Mouse (Mus musculus) stomach, postnatal 0 days (tissue): ENCODE data around the gene Spag9. TPM values are rescaled to one million over a fixed set of nuclear protein-coding genes. Genes with fewer than 3 reads are reported as not detected.

Experiments
- ATAC-seq: fragments of 200-750 bp; cut with Nextera tagmentation; 2 replicates; pipeline ENCODE4 v1.8.0; 2017; ENCODE audit not compliant: low FRiP score, low TSS enrichment
- DNase-seq: peaks from one replicate; pipeline ENCODE4 v3.0.0-alpha.2; 2016; ENCODE audit warnings: low spot score
- H3K27ac ChIP-seq: fragments of 300-500 bp; sonication (generic); replicated peaks from 2 replicates; pipeline ENCODE4 v1.5.1; 2014; ENCODE audit warnings: mild to moderate bottlenecking, control low read depth
- H3K27me3 ChIP-seq: fragments of 300-500 bp; sonication (generic); 2 replicates; pipeline ENCODE4 v1.6.1; 2014; ENCODE audit warnings: low read length; ENCODE audit not compliant: control insufficient read depth, insufficient read depth
- H3K36me3 ChIP-seq: fragments of 300-500 bp; sonication (generic); 2 replicates; pipeline ENCODE4 v1.6.1; 2014; ENCODE audit warnings: low read length, mixed read lengths; ENCODE audit not compliant: control insufficient read depth, insufficient read depth
- H3K4me1 ChIP-seq: fragments of 300-500 bp; sonication (generic); replicated peaks from 2 replicates; pipeline ENCODE4 v1.6.1; 2014; ENCODE audit warnings: antibody characterized with exemption; ENCODE audit not compliant: control insufficient read depth, insufficient read depth
- H3K4me2 ChIP-seq: fragments of 300-500 bp; sonication (generic); replicated peaks from 2 replicates; pipeline ENCODE4 v1.6.1; 2014; ENCODE audit warnings: low read depth, mild to moderate bottlenecking, control low read depth, moderate library complexity
- H3K4me3 ChIP-seq: fragments of 300-500 bp; sonication (generic); 2 replicates; pipeline ENCODE4 v1.5.1; 2014; ENCODE audit warnings: low read depth, low read length, control low read depth
- H3K9ac ChIP-seq: fragments of 300-500 bp; sonication (generic); 2 replicates; pipeline ENCODE4 v1.6.1; 2014; ENCODE audit warnings: mild to moderate bottlenecking, low read length, control low read depth, mixed read lengths
- H3K9me3 ChIP-seq: fragments of 300-500 bp; sonication (generic); 2 replicates; pipeline ENCODE4 v1.6.1; 2016; ENCODE audit warnings: low read length; ENCODE audit not compliant: control insufficient read depth
- CTCF ChIP-seq: IDR thresholded peaks from 2 replicates; pipeline ENCODE4 v1.5.1; 2016; ENCODE audit warnings: antibody characterized with exemption, low read depth, mild to moderate bottlenecking, moderate library complexity
- EP300 ChIP-seq: optimal IDR thresholded peaks from 2 replicates; pipeline ENCODE3; 2016; ENCODE audit warnings: antibody characterized with exemption
- WGBS: fragments of 180-500 bp; shearing (Covaris S2); extraction: QIAGEN DNeasy Blood & Tissue Kit; methylation state at CpG from one replicate; pipeline ENCODE4 v1.1.7; 2014; 5-methylcytosine and 5-hydroxymethylcytosine counted together
- polyA plus RNA-seq: library from polyadenylated mRNA; unstranded; fragments of >200 nt; fragmentation: Nextera tagmentation; extraction: Ambion mirVana; gene quantifications from 2 replicates; pipeline ENCODE4 v1.2.1, GENCODE M21; 2015

Gene Spag9
- polyA plus RNA-seq, 1 experiment from 2014 or later, result 32.5 TPM

DNA sequence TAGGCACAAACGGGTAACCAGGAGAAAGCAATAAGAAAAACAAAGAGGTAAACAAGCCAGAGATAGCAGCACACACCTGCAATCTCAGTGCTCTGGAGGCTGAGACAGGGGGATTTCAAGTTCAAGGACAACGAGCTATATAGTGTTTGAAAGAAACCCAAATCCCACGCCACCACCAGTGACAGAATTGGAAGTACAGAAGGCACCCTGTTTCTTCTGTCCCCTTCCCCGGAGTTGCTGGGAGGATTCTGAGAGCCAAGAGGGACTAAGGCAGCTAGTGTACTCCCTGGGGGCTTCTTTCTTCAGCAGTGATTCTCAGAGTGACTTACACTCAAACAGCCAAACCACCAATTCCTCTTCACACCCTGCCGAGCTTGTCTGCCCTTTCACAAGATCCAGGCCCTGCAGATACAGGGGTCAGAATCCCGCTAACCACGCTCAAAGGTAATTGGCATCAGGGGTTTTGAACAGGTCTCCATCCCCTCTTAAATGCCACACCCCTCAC lies 164.1 kb downstream of the Spag9 start:
- TF ChIP-seq EP300, result no peak
- TF ChIP-seq CTCF, result no peak
- peak overlapping the region; percentile 44; the same call in 1 of the 2 replicates for H3K4me2 ChIP-seq
- peak overlapping the region; percentile 95 for H3K27ac ChIP-seq
- 44% methylated on average over 7 of the region's 7 CpGs for WGBS
- H3K4me1 ChIP-seq, result peaks cover 9% of the 10 kb centered on the region
- no peak overlapping the region for H3K9ac ChIP-seq
- H3K4me3 ChIP-seq, result no peak overlapping the region
- ATAC-seq (no peak), DNase-seq (no peak)
- H3K36me3 ChIP-seq, result no peaks in the 10 kb centered on the region
- H3K27me3 ChIP-seq, result no peaks in the 10 kb centered on the region
- H3K9me3 ChIP-seq, result no peaks in the 10 kb centered on the region

- H3K9ac ChIP-seq, result peak overlapping the region; percentile 58
- ATAC-seq, result peak; percentile 88
Measured at GRCm38 (mm10) chr11:94160443-94161266, 164.8 kb downstream of the Spag9 start.

DNA sequence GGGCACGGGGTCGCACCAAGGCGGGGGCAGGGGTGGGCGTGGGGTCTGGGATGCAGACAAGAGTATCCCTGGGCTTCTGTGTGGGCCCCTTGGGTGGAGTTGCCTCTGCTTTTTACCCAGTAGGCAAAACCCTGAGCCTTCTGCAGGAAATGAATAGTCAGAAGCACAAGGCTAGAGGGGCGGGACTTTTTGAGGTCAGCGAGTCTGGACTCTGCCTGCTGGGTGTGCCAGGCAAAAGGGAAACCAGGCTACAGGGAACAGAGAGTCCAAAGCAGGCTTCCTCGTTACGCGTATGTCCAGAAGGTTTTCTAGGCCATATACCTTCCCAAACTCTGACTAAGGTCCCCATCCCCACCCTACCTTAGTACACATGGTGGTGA lies 165.4 kb downstream of the Spag9 start:
- H3K9ac ChIP-seq, result peak overlapping the region; percentile 58
- H3K4me3 ChIP-seq, result 0 out of 2 replicates have a peak overlapping the region, but pooled peaks have one; percentile 10
- 18% methylated on average over 6 of the region's 9 CpGs for WGBS
- H3K36me3 ChIP-seq, result no peaks in the 10 kb centered on the region
- H3K4me1 ChIP-seq, result peaks cover 9% of the 10 kb centered on the region
- no peaks in the 10 kb centered on the region for H3K27me3 ChIP-seq
- peak overlapping the region; percentile 44 for H3K4me2 ChIP-seq
- peak; percentile 72 for ATAC-seq
- H3K27ac ChIP-seq, result peak overlapping the region; percentile 95
- DNase-seq, result peak; percentile 91
- H3K9me3 ChIP-seq, result no peaks in the 10 kb centered on the region
- TF ChIP-seq EP300 (no peak), CTCF (0 out of 2 replicates have a peak, but pooled peaks have one; percentile 2)

More at GRCm38 (mm10) chr11:94160443-94161266, 164.8 kb downstream of the Spag9 start:
- Histone ChIP-seq H3K27ac (peak overlapping the region; percentile 95), H3K36me3 (no peaks in the 10 kb centered on the region), H3K4me1 (peaks cover 9% of the 10 kb centered on the region), H3K27me3 (no peaks in the 10 kb centered on the region), H3K4me2 (peak overlapping the region; percentile 44), H3K9me3 (no peaks in the 10 kb centered on the region), H3K4me3 (peak overlapping the region; percentile 10; the same call in 1 of the 2 replicates)
- peak; percentile 93 for DNase-seq
- TF ChIP-seq EP300 (no peak), CTCF (peak; percentile 12; the same call in 1 of the 2 replicates)
- 7% methylated on average over 23 of the region's 23 CpGs for WGBS

DNA sequence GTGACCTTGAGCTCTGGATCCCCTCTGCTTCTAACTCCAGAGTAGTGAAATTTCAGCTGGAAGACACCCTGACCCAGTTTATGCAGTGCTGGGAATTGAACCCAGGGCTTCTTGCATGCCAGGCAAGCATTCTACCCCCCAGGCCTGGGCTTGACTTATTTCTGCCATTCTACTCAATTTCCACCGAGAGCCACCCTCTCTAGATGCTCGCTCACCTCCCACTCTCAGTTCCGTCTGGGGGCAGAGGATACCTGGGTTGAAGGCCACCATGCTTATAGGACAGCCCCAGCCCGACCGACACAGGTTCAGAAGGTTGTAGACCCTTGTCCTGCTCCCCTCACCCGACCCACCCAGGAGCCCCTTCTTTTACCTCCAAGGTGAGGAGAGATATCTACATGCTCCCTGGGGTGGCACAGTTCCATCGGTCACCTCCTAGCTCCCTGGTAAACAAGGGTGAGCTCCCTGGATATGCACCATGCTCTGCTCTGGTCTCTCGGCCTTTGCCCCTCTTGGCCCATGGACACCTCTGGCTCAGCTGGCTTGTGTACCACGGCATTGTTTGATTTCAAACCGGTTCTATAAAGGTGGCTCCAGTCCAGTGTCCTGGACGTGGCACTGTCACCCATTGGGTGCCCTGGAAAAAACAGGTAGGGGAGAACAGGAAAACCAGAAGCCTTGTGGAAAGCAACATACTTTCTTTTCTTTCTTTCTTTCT lies 166.1 kb downstream of the Spag9 start:
- Histone ChIP-seq H3K27me3 (no peaks in the 10 kb centered on the region), H3K4me1 (peaks cover 9% of the 10 kb centered on the region), H3K4me2 (peak overlapping the region; percentile 8; the same call in 1 of the 2 replicates), H3K27ac (peak overlapping the region; percentile 95), H3K9me3 (no peaks in the 10 kb centered on the region), H3K4me3 (no peak overlapping the region), H3K9ac (no peak overlapping the region), H3K36me3 (no peaks in the 10 kb centered on the region)
- WGBS, result 78% methylated on average over 11 of the region's 11 CpGs
- ATAC-seq, result peak; percentile 50
- TF ChIP-seq CTCF (no peak), EP300 (no peak)
- DNase-seq, result peak; percentile 86

DNA sequence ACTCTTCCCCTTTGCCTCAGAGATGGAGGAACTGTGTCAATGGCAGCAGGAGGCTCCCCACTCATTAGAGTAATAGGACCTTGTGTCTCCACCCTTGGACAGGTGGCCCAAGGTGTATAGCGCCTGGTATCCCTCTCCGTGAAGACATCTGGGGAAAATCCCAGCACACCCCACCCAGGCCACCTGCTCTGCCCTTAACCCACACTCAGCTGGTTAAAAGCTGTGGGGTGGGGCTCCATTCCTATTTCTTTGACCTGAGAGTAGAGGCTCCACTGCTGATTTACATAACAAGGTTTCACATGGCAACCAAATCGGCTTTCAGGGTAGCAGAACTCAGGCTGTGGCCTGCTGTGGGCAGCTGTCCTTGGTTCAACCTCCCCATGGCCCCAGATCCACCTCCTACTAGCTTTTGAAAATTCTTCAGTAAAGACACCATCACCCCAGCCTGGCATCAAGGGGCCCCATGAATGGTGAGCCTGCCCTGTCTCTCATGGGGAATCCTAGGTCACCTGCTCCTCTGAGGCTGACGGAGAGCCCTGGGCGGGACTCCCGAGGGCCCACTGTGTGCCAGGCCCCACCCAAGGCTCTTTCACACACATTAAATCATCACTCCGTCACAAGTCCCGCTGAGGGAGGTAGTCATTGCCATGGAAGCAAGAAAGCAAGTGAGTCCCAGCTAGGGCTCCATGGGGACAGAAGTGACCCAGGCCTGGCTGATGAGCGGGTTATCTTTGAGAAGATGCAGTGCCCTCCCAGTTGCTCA lies 167.3 kb downstream of the Spag9 start:
- no peaks in the 10 kb centered on the region for H3K27me3 ChIP-seq
- no peak overlapping the region for H3K4me2 ChIP-seq
- H3K4me3 ChIP-seq, result no peak overlapping the region
- no peaks in the 10 kb centered on the region for H3K9me3 ChIP-seq
- WGBS, result 71% methylated on average over 9 of the region's 9 CpGs
- TF ChIP-seq EP300 (no peak), CTCF (no peak)
- peaks cover 9% of the 10 kb centered on the region for H3K4me1 ChIP-seq
- no peak overlapping the region for H3K9ac ChIP-seq
- H3K36me3 ChIP-seq, result no peaks in the 10 kb centered on the region
- DNase-seq (peak; percentile 77), ATAC-seq (peak; percentile 46)
- H3K27ac ChIP-seq, result peak overlapping the region; percentile 80
